Mouse (Mus musculus) layer of hippocampus, postnatal 10 days (tissue): ENCODE results near the gene Itgal. TPM values are rescaled to one million over a fixed set of nuclear protein-coding genes. Genes with fewer than 3 reads are reported as not detected.
"Not testable (repeated sequence)": the region's sequence is repeated elsewhere in the genome, so short reads cannot be mapped to it uniquely, and the experiment has no call there.

Source experiments
- DNase-seq, 2 experiments: peaks; one replicate each; pipeline ENCODE4 v3.0.0; 2021; ENCODE audit warnings: low spot score in 2 of 2
- long read RNA-seq: library from polyadenylated mRNA; stranded (forward); transcript quantifications from one replicate; pipeline ENCODE4 v2.0.0, GENCODE M21; 2023
- total RNA-seq, 2 experiments: library from RNA; stranded (reverse); gene quantifications; 2 replicates each; pipeline ENCODE4 v1.2.3; 2021

The Itgal gene
- under 1 TPM; 0.51 to 0.89 TPM for total RNA-seq
- long read RNA-seq, partial matches to known transcripts: 2 of 2 reads
- long read RNA-seq, other reads (novel, unspliced or antisense): 0 of 2 reads

DNA sequence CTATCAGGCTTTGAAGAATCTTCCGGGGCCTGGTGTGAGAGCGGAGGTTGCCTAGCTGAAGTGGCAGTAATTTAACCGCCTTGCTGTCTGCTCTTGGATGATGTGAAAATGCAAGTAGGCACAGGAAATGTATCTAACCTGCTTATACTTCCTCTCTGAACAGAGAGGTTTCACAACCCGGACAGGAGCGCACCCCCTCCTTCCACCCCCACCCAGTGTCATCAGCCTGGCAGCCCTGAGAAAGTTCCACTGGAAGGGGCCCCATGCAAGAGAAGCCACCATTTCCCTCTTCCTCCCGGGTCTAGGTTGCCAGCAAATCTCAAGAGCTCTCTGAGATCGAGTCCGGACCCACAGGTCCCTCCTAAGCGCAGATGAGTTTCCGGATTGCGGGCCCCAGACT lies at the start of gene Itgal:
Itgal (plus strand) TSS at position 163 of the 400 bp plus-strand sequence.
- DNase-seq: no peak

DNA sequence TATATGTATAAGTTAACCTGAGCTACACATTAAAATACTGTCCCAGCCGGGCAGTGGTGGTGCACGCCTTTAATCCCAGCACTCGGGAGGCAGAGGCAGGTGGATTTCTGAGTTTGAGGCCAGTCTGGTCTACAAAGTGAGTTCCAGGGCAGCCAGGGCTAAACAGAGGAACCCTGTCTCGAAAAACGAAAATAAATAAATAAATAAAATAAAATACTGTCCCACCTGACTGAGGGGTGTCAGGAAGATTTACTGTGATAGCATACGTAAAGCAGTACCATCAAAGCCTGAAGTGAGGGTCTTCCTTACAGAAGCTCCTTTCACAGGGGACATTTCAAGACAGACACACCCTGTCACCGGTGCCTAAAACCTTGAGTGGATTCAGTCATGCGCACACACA lies 45.5 kb upstream of the Itgal start:
- not testable (repeated sequence) for DNase-seq

DNA sequence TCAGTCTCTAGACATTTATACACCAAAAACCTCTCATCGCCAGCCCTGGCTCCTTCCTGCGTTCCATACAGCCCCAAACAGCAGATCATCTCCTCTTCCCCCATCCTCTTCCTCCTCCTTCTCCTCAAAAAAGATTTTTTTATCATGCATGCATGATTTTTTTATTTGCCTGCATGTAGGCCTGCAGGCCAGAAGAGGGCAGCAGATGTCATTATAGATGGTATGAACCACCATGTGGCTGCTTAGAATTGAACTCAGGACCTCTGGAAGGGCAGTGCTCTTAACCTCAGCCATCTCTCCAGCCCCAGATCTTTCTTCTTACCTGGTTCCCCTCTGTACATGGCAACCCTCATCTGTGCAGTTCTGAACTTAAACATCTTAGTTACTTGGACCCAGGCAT lies 43.6 kb upstream of the Itgal start:
- DNase-seq: no peak

DNA sequence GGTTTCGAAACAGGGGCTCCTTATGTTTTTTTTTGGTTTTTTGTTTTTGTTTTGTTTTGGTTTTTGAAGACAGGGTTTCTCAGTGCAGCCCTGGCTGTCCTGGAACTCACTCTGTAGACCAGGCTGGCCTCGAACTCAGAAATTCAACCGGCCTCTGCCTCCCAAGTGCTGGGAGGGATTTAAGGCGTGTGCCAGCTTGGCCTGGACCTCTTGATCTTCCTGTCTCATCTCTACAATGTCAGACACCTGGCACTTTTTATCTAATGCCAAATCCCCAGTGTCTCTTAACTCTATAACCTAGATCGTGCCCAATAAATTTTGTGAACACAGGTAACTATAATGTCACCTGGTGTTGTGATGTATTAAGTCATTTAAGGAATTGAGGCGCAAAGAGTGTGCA lies 42.7 kb upstream of the Itgal start:
- no peak for DNase-seq

DNA sequence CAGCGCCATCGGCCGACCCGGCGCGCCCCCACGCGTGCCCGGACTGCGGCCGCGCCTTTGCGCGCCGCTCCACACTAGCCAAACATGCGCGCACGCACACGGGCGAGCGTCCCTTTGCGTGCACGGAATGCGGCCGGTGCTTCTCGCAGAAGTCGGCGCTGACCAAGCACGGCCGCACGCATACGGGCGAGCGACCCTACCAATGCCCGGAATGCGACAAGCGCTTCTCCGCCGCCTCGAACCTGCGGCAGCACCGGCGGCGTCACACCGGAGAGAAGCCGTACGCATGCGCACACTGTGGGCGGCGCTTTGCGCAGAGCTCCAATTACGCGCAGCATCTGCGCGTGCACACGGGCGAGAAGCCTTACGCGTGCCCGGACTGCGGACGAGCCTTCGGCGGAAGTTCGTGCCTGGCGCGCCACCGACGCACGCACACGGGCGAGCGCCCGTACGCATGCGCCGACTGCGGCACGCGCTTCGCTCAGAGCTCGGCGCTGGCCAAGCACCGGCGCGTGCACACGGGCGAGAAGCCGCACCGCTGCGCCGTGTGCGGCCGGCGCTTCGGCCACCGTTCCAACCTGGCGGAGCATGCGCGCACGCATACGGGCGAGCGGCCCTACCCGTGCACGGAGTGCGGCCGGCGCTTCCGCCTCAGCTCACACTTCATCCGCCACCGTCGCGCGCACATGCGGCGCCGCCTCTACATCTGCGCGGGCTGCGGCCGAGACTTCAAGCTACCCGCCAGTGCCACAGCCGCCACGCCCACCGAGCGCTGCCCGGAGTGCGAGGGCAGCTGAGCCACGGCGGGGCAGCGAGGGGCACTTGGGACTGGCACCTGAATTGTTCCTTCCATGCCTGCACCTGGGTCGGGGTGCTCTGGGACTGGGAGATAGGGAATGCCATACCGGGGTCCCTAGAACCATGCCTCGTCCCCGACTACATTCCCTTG lies 42.0 kb upstream of the Itgal start:
- DNase-seq: peak; percentile 94 to 95

DNA sequence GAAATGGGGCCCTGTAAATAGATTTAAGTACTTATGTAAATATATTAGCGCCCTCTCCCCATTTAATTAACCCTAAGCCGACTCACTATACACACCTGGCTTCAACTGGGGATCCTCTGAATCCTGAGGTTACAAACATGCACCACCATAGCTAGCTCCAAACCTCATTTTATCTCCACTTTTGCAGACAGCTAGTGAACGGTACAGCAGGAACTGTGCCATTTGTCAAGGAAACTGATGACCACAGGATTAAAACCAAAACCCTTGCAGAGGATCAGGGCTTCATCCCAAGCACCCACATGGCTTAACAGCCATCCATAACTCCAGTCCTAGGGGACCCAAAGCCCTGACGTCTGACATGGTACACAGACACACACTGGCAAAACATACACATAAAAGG lies 41.1 kb upstream of the Itgal start:
- no peak for DNase-seq

DNA sequence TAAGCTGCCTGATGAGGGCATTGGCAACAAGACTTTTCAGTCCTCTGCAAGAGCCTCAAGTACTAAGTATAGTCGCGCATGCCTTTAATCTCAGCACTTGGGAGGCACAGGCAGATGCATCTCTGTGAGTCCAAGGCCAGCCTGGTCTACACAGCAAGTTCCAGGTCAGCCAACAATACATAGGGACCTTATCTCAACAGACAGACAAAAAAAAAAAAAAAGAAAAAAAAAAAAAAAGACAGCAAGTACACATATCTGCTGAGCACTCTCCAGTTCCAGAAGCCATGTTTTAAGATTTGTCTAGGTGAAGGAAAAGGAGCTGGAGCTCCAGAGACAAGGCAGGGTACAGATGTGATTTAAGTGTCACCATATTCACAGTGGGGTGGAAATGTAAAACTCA lies 40.1 kb upstream of the Itgal start:
- no peak for DNase-seq

DNA sequence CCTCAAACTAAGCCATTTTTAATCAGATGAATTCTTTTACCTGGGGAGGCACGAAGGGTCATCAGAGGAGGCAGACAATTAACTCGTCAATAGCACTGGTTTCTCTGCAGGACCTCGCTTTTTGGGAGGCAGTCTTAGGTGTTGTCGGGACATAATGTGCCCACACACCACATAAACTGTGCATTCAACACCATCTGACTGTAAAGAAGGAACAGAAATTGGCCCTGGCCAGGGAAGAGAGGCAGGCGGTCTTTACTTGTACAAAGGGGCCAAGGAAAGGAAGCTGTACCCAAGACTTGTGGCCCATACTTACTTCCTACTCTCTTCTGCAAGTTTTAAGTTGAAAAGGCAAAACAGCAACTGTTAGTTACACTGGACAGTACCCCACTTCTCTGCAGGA lies 39.5 kb upstream of the Itgal start:
- no peak for DNase-seq

DNA sequence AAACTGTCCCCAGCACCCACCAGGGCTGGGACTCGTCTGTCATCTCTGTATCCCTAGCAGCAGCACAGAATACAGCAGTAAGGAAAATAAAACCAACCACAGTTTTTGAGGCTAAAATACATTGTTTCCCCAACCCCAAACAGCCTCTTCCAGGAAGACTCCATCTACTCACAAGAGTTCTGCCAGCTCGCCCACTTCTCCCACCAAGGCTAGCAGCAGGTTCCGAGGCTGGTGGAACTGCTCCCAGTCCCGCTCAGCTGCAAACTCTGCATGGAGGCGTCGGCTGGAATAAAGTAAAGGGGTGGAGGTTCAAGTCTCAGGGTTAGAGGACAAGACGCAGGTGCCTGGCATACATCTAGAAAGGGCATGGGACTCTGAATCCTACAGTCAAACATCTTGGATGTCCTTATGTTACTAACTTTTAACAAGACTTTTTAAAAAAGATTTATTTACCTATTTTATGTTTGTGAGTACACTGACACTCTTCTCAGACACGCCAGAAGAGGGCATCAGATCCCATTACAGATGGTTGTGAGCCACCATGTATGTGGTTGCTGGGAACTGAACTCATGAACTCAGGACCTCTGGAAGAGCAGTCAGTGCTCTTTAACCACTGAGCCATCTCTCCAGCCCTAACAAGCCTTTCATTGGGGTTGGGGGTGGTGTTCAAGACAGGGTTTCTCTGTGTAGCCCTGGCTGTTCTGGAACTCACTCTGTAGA lies 36.7 kb upstream of the Itgal start:
- DNase-seq: no peak

DNA sequence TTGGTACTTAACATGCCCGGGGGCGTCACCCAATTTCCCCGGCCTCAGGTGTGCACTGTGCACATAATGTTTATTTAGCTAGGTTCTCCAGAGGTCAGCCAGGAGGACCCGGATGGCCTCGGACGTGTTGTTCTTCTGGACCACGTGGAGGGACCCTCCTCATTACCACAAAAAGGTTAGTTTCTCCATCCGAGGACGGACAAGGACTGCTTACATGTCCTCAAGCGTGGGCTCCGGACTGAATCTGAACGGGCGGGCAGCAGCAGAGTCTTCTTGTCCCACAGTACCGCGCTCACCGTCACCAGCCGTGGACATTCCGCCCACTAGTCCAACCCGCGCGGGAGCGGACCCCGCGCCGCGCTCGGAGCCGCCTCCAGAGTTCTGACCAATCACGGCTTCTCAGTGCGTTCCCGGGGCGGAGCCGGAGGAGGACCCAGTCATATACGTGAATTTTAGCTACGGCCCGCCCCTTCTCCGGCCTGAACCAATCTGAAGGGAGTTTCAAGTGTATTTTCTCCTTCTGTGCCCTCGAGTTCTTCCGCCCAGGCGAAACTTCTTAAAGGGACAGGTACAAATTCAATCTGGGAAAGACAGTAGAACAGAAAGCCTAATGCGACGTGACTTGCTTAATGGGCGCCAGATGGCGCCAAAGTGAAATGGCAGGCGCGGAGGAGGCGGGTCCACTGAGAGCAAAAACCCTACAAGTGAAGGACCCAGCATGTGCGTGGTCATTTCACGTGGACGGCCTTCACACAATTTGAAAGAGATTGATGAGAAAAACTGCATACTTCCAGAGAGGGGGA lies 35.5 kb upstream of the Itgal start, which contains the start of gene Dctpp1:
Dctpp1 (minus strand) TSS at position 401 of the 803 bp plus-strand sequence.
- DNase-seq: peak; percentile 94 to 96

DNA sequence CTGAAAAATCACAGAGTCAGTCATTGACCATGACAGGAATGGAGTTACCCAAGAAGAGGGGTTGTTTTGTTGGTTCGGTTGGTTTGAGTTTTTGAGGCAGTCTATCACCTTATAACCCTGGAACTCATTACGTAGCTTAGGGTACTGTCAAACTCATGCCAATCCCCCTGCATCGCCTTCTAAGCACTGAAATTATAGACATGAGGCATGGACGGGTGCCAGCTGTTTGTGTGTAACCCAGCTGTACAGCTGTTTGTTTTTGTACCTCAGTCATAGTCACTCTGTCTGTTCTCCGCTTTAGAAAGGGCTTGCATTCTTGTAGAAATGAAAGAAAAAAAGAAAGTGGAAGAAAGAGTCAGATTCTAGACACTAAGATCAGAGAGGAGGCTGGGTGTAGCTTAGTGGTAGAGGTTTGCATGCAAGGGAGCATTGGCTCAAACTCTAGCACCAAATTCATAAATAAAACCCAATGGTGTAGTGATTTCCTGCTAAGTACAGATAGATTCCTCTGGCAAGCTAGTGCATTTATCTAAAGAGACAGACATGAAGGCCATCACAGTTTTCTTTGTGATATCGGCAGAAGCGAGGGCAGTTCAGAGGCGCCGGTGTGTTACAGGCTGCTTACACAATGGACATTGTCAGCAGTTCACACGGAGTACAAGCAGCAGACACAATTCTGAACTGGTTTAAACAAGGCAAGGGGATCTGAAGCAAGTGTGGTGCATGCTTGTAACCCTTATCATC lies 33.7 kb upstream of the Itgal start:
- DNase-seq: no peak

DNA sequence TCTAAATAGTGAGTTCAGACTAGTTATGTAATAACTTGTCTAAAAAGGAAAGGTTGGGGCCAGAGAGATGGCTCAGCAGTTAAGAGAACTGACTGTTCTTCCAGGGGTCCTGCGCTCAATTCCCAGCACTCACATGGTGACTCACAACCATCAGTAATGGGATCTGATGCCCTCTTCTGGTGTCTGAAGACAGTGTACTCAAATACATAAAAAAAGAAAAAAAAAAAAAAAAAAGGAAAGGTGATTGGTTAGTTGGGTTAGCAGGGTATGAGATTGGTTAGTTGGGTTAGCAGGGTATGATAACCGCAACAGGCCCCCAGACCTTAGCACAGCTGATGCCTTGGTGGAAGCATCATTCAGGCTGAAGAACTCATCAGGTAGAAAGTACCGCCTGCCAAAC lies 32.5 kb upstream of the Itgal start:
- DNase-seq: no peak

DNA sequence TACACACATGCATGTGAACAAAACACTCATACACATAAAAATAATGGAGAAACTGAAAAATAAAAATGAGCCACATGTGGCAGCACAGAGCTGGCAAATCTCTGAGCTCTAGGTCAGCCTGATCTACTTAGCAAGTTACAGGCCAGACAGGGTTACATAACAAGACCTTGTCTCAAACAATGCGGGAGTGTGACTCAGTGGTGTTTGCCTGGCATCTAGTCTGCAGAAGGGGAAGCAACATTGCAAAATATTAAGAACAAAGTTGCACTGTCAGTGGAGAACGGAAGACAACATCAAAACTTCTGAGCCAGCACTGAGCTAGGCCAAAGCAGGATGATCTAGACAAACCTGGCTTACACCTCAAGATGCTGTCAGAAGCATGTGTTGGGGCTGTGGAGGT lies 25.8 kb upstream of the Itgal start:
- no peak for DNase-seq

DNA sequence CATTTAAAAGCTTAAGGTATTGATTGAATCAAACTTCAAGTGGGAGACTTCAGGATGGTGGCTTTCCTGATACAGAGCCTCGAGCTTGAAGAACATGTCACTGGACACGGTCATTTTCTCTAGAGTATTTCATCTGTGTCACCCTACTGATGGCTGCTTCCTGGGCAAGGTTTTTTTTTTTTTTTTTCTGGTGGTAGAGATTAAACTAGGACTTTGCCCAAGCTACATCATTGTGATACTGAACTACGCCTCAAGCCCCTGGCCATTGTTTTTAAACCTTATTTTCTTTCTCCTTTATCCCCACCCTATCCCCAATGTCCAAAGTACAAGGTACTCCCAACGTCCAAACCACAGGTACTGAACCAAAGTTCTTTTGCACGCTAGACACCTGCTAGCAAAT lies 25.4 kb upstream of the Itgal start:
- DNase-seq: no peak

DNA sequence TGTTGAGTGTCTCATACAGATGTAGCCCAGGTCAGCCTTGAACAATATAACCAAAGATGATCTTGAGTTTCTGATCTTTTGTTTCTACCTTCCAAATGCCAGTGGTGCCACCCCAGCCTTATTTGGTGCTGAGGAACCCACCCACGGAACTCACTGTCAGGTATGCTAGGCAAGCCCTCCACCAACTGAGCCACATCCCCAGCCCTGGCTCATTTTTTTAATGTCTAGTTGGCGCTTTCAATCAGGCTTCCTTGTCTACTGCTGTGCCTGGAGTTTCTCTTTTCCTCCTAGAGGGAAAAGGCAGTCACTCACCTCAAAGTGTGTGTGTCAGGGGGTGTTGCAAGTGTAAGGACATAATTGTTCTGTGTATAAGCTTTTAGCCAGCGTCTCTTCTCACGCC lies 25.0 kb upstream of the Itgal start:
- no peak for DNase-seq

DNA sequence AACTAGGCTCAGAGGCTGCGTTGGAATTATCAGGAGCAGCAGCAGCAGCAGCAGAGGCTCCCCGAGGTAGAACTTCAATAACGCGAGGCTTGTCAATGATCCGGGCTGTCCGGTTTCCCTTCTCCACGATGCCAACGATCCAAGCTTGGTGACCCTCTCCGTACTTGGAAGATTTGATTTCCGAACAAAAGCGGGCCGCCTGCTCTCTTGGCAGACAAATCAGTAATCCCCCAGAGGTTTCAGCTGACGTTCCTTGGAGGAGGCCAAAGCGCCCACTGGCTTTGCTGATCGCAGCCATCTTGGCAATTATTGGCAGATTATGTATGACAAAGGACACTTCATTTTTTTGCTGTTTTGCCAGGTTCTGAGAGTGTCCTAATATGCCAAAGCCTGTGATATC lies 23.5 kb upstream of the Itgal start:
- no peak for DNase-seq

DNA sequence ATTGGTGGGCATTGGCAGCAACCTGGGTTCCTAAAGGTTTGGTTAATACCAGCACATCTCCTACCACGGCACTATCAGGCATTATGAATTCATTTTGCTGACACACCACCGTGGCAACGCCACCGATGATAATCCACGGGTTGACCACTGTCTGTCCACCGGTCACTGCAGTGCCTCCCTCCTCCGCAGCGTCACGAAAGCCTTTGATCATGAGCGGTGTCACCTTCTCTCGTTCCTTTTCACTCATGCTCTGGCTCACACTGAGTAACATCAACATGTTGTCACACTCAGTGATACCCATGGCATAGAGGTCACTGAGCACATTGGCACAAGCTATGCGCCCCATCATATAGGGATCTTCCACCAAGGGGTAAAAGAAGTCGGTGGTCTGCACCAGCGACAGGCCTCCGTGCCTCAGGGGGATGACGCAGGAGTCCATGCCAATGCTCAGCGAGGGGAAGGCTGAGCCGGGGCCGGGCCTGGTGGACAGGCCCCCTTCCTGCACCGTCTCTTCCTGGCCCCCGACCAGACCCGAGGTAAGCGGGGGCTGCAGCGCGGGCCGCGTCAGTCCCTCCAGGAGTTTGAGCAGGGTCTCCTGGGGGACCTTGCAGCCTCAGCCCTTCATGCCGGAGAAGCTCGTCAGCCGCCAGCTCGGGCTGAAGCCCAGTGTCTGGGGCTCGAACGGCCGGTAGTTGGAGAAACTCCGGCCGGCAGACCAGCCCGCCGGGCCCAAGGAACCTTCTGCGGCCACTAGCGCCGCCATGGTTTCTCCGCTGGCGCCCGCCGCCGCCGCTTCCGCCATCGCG lies 22.7 kb upstream of the Itgal start:
- peak in 1 of 2 experiments; percentile 55 for DNase-seq

DNA sequence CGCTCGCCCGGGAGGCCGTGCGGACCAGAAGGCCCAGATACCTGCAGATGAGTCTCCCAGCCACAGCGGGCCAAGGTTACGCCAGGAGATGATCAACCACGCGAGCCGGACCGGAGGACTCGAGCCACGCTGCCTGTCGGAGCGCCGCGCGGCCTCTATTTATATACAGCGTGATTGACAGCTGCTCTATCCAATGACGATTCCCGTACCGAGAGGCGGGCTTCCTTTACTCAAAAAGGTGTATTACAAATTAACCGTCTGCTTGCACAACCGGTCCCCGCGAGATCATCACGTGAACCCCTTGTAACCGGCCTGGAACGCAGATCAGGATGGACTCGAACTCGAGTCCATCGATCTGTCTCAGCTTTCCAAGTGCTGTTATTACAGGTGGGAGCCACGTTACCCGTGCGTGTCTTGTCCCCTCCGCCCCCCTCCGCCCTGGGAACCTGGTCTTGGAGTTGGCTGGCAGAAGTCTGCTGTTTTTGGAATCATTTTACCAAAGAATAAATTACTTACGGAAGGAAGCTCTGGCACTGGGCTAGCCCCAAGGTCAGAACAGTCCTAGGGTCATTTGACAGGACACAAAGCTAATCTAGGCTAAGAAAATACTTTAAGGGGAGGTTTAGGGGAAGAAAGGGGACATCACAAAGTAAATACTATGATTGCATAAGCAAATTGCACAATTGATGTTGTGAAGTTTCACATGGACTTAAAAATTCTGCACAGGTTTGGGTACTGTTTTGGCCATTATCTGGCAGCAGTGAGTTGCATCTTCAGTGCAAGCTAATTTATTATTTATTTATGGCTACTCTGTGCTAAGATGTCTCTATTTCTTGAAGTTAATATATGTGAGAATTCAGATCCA lies 21.9 kb upstream of the Itgal start, which contains the start of gene Sephs2:
Sephs2 (minus strand) TSS at position 131 of the 865 bp plus-strand sequence.
- peak; percentile 96 for DNase-seq

DNA sequence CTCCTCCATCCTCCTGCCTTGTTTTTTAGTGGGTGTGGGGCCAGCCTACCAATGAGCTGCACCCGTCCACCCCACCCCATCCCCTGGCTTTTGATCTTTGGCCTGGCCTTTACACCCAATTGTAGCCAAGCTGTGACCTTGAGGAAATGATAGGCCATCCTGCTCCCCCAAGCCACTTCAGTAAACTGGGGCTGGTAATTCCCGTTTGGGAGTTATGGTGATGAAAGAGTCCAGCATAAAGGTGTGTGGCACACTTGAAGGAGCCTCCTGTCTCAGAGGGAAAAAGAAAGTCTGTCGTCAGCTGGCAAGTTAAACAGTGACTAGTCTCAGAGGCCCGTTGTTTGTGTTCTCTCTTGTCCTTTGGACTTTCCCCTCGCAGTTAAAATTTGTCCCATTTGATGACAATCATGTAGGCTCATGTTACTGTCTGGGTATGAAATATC lies 19.5 kb upstream of the Itgal start:
- no peak for DNase-seq
